Mouse (Mus musculus): ENCODE measurements at regions not wholly inside any gene's neighbourhood (a gene's known extent, or its start where the extent isn't known, plus 50 kb on each side); places are given as distances from the start of the nearest gene placed in this dataset.
"Not testable (repeated sequence)": the region's sequence is repeated elsewhere in the genome, so short reads cannot be mapped to it uniquely, and the experiment has no call there.

DNA sequence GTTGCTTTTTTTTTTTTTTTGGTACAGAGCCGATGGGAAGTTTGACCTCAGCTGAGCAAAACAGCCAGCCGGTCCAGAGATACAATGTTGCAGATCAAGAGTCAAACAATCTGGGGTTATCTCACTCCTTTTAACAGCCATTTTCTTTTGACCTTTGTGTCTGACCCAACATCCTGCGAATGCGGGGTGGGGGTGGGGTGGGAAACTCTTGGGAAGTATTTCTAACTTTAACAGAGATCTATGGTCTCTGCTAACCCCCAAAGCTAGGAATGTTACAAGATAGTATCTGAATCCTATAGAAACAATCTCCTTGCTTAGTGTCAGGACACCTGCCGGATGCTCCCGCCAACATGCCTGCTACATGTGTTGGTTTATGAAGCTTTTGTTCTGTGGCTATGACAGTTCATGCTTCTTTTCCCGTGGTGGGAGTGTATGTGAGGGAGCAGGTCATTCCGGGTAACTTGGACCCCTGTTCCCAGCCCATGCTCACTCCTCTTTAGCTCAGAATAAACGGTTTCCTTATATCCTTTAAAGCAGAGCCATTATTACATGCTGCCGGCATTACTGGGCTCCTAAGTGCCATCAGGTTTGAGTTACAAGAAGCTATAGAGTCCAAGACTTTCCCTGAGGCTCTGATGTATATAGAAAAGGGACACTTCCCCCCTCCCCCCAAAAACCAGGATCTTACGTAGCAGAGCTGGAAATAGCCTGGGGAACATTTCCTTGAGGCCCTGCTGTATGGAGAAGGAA lies 92.2 kb upstream of the Cpsf6 start:
- WGBS = 74% methylated on average over 11 of the region's 11 CpGs
- ATAC-seq (ENCODE audit: low FRiP score, low read depth) = no peak
- H3K9me3 ChIP-seq = peaks cover 7% of the 10 kb centered on the region

DNA sequence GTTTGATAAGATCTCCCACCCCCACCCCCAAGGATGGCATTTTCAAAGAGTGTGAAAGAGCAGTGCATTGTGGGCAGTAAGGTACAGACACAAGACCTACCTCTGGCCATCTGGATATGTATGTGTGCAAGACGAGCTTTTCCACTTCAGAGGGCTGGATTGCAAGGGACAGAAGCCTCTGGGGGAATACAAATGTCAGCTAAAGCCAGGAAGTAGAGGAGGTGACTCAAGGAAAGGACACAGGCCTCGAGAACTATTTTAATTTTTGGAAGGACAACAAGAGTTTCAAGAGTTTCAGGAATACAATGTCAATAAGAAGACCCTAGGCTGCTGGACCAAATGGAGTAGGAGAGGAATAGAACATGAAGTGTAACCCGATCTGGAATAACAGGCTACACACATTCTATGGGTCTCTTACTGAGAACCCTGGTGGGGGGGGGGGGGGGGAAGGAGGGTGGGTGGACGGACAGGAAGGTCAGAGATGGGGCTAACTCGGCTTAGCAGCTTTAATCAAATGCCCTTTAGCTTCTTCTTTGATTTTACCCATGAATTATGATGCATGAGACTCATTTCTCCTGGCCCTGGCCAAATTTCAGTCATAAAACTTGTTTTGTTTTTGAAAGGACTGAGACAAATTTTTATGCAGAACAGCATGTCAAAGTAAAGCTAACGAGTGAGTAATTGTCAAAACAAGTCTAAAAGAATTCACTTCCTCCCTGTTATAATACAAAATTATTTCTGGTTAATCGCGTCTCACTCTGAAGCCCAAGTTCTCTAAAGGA lies 91.4 kb upstream of the Cpsf6 start:
- Histone ChIP-seq H3K27ac (no peak overlapping the region), H3K36me3 (no peaks in the 10 kb centered on the region), H3K4me3 (no peak overlapping the region), H3K27me3 (replicated peaks) (no peaks in the 10 kb centered on the region), H3K4me1 (no peaks in the 10 kb centered on the region), H3K9ac (no peak overlapping the region), H3K4me2 (replicated peaks) (no peak overlapping the region), H3K9me3 (peaks cover 7% of the 10 kb centered on the region)
- ATAC-seq (ENCODE audit: low FRiP score, low read depth) = no peak
- WGBS = 55% methylated on average over 8 of the region's 8 CpGs

More for the DNA sequence above, 92.2 kb upstream of the Cpsf6 start:
- Histone ChIP-seq H3K27ac (no peak overlapping the region), H3K27me3 (replicated peaks) (no peaks in the 10 kb centered on the region), H3K9ac (no peak overlapping the region), H3K4me2 (replicated peaks) (no peak overlapping the region), H3K4me1 (no peaks in the 10 kb centered on the region), H3K36me3 (no peaks in the 10 kb centered on the region), H3K4me3 (no peak overlapping the region)

DNA sequence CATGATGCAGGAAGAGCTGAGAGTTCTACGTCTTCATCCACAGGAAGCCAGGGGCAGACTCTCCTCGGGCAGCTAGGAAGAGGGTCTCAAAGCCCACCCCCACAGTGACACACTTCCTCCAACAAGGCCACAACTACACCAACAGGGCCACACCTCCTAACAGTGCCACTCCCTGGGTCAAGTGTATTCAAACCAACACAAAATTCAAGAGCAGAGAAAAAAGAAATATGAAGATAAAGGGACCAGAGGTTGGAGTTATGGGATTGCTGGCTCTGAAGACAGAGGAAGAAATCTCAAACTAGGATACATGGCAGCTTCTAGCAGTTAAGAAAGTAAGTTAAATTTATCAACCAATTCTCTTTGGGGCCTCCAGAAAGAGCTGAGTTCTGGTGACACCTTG lies 90.7 kb upstream of the Cpsf6 start:
- WGBS = 84% methylated on average over 2 of the region's 2 CpGs
- ATAC-seq (ENCODE audit: low FRiP score, low read depth) = no peak
- H3K4me2 ChIP-seq (replicated peaks) = no peak overlapping the region
- H3K9me3 ChIP-seq = peaks cover 7% of the 10 kb centered on the region
- H3K27me3 ChIP-seq (replicated peaks) = no peaks in the 10 kb centered on the region
- no peaks in the 10 kb centered on the region for H3K36me3 ChIP-seq
- no peak overlapping the region for H3K27ac ChIP-seq
- no peak overlapping the region for H3K4me3 ChIP-seq
- no peak overlapping the region for H3K9ac ChIP-seq
- no peaks in the 10 kb centered on the region for H3K4me1 ChIP-seq

DNA sequence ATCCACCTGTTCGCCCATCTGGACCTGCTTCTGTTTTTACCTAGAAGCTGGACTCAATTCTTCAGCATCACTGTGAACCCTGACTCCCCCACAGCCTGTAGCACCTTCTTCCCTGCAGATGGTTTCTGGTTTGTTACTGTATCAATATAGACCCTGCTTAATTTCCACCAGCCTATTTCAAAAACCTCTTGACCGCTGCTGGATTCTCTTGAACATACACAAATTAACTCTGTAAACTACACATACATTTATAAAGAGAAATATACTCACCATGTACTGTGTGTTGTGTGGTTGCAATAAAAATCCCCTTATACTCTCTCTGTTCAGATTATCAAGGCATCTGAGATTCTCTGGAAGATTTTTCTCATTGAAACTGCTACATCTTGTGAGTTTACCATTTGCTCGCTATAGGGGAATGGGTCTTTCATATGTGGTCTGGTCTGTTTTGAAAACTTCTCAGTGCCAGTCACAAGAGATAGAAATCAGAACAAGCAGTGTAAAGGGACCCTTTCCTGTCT lies 89.8 kb upstream of the Cpsf6 start:
- Histone ChIP-seq H3K4me1 (no peaks in the 10 kb centered on the region), H3K4me2 (replicated peaks) (no peak overlapping the region), H3K27me3 (replicated peaks) (no peaks in the 10 kb centered on the region), H3K9ac (no peak overlapping the region), H3K4me3 (no peak overlapping the region), H3K27ac (no peak overlapping the region), H3K9me3 (peaks cover 7% of the 10 kb centered on the region), H3K36me3 (no peaks in the 10 kb centered on the region)
- ATAC-seq (ENCODE audit: low FRiP score, low read depth) = no peak
- WGBS = 96% methylated on average over 3 of the region's 3 CpGs

DNA sequence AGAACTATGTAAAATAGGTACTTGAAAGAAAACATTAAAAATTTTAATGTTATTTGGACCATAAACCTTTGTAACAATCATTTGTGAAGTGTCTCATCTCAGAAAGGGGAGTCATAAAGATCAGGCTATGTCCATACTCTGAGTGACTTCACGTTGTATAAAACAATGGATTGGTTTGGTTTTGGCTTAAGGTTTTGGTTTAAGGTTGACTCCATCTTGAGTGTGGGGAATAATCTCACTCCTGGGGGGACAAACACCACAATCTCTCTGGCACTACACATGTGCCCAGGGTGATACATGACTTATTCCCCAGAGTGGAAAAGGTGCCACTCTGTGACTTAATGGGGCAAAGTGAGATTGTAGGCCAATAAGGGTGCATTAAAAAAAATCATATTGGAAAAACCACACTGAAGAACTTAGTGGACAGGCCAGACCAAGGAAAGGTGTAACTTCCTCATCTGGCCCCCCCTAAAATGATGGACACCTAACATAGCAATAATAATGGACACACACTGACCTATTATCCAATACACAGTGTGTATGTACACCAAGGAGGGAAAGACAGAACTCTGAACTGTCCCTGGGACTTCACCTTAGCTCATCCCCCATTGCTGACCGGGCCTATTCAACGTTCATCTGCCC lies 89.2 kb upstream of the Cpsf6 start:
- no peaks in the 10 kb centered on the region for H3K4me1 ChIP-seq
- ATAC-seq (ENCODE audit: low FRiP score, low read depth) = no peak
- 95% methylated on average over 3 of the region's 3 CpGs for WGBS
- no peak overlapping the region for H3K27ac ChIP-seq
- no peak overlapping the region for H3K4me3 ChIP-seq
- H3K9ac ChIP-seq = no peak overlapping the region
- no peak overlapping the region for H3K4me2 ChIP-seq (replicated peaks)
- no peaks in the 10 kb centered on the region for H3K27me3 ChIP-seq (replicated peaks)
- H3K36me3 ChIP-seq = no peaks in the 10 kb centered on the region
- H3K9me3 ChIP-seq = peaks cover 5% of the 10 kb centered on the region

DNA sequence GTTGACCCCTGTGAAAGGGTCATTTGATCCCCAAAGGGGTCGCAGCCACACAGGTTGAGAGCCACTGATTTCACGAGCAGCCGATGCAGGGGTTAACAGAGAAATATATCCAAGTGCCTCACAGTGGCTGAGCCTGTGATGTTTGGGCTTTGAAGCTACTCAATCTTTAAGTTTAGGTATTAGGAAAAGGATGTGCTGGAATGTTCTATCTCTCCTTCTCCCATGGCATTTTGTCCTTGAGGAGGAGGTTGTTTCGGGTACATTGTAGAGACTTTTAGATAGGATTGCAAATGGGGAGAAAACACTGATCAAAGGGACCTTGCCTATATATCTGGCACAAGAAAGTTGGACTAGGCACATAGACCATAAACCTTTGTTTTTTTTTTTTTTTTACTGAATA lies 88.6 kb upstream of the Cpsf6 start:
- Histone ChIP-seq H3K4me3 (no peak overlapping the region), H3K9ac (no peak overlapping the region), H3K4me2 (replicated peaks) (no peak overlapping the region), H3K27me3 (replicated peaks) (no peaks in the 10 kb centered on the region), H3K27ac (no peak overlapping the region), H3K9me3 (no peaks in the 10 kb centered on the region), H3K4me1 (no peaks in the 10 kb centered on the region), H3K36me3 (no peaks in the 10 kb centered on the region)
- WGBS = 85% methylated on average over 4 of the region's 4 CpGs
- no peak for ATAC-seq (ENCODE audit: low FRiP score, low read depth)

DNA sequence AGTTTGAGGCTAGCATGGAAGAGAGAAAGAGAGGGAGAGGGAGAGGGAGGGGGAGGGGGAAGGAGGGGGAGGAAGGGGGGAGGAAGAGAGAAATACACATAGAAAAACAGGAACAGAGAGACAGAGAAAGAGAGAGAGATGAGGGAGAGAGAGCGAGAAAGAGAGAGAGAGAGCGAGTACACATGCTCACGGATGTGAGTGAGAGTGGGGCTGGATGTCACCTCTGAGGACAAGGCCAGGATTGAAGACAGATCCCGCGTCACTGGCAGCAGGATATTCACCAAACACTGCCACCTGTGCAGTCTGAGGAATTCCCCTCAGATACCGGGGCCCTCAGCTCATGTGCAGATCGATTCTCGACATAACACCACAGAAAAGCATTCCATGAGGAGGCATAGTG lies 87.3 kb upstream of the Cpsf6 start:
- H3K4me1 ChIP-seq = no peaks in the 10 kb centered on the region
- H3K27me3 ChIP-seq (replicated peaks) = no peaks in the 10 kb centered on the region
- no peak for ATAC-seq (ENCODE audit: low FRiP score, low read depth)
- H3K4me3 ChIP-seq = no peak overlapping the region
- 90% methylated on average over 8 of the region's 8 CpGs for WGBS
- H3K9me3 ChIP-seq = no peaks in the 10 kb centered on the region
- no peak overlapping the region for H3K4me2 ChIP-seq (replicated peaks)
- no peak overlapping the region for H3K9ac ChIP-seq
- H3K27ac ChIP-seq = no peak overlapping the region
- no peaks in the 10 kb centered on the region for H3K36me3 ChIP-seq

DNA sequence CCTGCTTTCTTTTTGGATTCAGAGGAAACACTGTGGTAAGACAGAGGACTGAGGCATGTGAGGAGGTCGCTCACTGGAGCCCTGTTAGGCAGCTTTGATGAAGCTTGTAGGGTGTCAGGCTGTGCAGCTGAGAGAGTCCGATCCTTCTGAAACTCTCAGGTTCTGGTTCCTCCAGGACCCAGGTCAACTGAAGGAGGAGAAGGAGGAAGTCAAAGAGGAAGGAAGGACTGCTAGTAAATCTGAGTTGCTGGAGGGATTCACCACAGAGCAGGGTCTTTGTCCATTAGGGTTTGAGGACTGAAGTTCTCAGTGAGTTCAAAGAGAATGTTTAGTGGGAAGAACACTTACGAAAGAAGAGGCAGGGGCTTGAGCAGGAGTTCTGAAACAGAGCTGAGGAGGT lies 86.6 kb upstream of the Cpsf6 start:
- Histone ChIP-seq H3K27ac (no peak overlapping the region), H3K4me1 (no peaks in the 10 kb centered on the region), H3K36me3 (no peaks in the 10 kb centered on the region), H3K4me2 (replicated peaks) (no peak overlapping the region), H3K9me3 (no peaks in the 10 kb centered on the region), H3K4me3 (no peak overlapping the region), H3K9ac (no peak overlapping the region), H3K27me3 (replicated peaks) (no peaks in the 10 kb centered on the region)
- WGBS = 82% methylated on average over 3 of the region's 3 CpGs
- ATAC-seq (ENCODE audit: low FRiP score, low read depth) = no peak

DNA sequence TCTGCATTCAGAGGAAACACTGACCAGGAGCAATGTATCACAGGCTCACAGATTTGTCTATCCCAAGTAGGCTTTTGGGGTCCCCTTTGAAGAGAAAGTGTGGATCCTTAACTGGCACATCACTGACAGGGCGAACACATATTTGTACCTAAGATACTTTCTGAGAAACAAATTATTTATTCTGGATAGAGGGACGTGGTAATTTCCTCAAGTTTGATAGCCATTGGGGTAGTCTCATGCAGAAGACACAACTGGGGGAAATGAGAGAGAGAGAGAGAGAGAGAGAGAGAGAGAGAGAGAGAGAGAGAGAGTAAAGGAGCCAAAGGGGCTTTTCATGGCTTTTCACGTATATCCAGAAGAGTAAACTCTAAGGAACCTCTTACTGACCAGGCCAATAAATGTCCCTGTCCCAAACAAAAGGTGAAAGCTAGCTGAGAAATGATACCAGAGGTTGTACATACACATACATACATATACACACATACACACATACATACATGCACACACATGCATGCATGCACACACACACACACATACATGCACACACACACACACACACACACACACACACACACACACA lies 85.9 kb upstream of the Cpsf6 start:
- Histone ChIP-seq H3K27me3 (replicated peaks) (no peaks in the 10 kb centered on the region), H3K4me2 (replicated peaks) (no peak overlapping the region), H3K36me3 (no peaks in the 10 kb centered on the region), H3K4me1 (no peaks in the 10 kb centered on the region), H3K9ac (no peak overlapping the region), H3K9me3 (no peaks in the 10 kb centered on the region), H3K4me3 (no peak overlapping the region), H3K27ac (no peak overlapping the region)
- WGBS = 81% methylated on average over 3 of the region's 3 CpGs
- ATAC-seq (ENCODE audit: low FRiP score, low read depth) = no peak

DNA sequence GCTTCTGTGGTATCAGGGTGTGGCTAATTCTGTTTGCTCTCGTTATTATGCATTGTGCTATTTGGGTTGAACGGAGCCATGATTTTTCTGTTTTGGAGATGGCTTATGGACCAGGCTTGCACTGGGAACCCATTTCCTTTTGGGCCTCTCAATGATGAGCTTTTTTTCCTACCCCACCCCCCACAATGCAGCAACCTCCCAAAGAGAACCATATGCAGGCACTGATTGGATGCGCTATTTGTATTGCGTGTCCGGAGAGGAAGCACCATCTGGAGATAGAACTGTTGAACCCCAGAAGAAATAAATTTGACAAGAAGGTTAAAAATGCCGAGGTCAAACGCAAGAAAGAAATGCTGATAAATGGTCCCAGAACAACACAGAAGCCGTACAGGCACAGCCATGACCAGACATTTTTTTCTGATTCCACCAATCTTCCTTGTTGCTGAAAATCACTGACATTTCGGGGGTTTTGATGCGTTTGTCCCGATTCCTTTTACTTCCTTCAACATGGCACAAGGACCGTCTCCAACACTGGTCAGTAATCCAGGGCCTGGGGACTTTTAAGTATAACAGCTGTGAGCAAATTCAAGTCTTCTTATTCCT lies 85.3 kb upstream of the Cpsf6 start:
- 74% methylated on average over 12 of the region's 12 CpGs for WGBS
- no peak overlapping the region for H3K4me3 ChIP-seq
- no peaks in the 10 kb centered on the region for H3K36me3 ChIP-seq
- H3K9me3 ChIP-seq = no peaks in the 10 kb centered on the region
- no peaks in the 10 kb centered on the region for H3K4me1 ChIP-seq
- H3K9ac ChIP-seq = no peak overlapping the region
- no peak for ATAC-seq (ENCODE audit: low FRiP score, low read depth)
- H3K4me2 ChIP-seq (replicated peaks) = no peak overlapping the region
- no peak overlapping the region for H3K27ac ChIP-seq
- no peaks in the 10 kb centered on the region for H3K27me3 ChIP-seq (replicated peaks)

DNA sequence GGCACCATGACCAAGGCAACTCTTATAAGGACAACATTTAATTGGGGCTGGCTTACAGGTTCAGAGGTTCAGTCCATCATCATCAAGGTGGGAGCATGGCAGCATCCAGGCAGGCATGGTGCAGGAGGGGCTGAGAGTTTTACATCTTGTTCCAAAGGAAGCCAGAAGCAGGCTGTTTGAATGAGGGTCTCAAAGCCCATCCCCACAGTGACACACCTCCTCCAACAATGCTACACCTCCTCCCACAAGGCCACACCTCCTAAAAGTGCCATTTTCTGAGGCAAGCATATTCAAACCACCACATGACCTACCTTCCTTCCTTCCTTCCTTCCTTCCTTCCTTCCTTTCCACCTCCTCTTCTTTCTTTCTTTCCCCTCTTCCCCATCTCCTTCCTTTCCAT lies 84.5 kb upstream of the Cpsf6 start:
- not testable (repeated sequence) for H3K36me3 ChIP-seq; H3K27me3 ChIP-seq (replicated peaks); H3K4me2 ChIP-seq (replicated peaks); H3K4me3 ChIP-seq; H3K4me1 ChIP-seq; H3K9me3 ChIP-seq; H3K9ac ChIP-seq; H3K27ac ChIP-seq; ATAC-seq (ENCODE audit: low FRiP score, low read depth)

DNA sequence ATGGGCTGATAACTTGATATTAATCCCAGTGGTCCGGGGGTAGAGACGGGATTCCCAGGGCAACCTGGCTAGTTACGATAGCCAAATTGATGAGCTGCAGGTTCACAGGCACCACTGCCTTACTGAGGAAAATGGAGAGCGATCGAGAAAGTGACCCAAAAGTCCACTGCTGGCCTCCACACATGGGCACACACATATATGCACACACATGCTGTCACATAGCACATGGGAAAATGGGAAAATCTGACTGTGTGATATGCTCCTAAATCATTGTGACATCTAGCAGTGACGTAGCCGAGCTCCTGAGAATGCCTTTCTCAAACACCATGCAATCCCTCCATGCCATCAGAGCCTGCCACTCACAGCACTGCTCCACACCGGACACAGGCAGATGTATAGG lies 83.8 kb upstream of the Cpsf6 start:
- WGBS = 89% methylated on average over 8 of the region's 8 CpGs

More for the DNA sequence above, 83.8 kb upstream of the Cpsf6 start:
- Histone ChIP-seq H3K4me2 (replicated peaks) (no peak overlapping the region), H3K27ac (no peak overlapping the region), H3K9ac (no peak overlapping the region), H3K4me3 (no peak overlapping the region), H3K36me3 (no peaks in the 10 kb centered on the region), H3K27me3 (replicated peaks) (no peaks in the 10 kb centered on the region), H3K4me1 (no peaks in the 10 kb centered on the region), H3K9me3 (no peaks in the 10 kb centered on the region)
- no peak for ATAC-seq (ENCODE audit: low FRiP score, low read depth)

Data from neural tube, embryonic 12.5 days (tissue).